Mouse (Mus musculus) brain, embryonic 14.5 days (tissue): ENCODE data around the gene Gm17324. TPM values are rescaled to one million over a fixed set of nuclear protein-coding genes. Genes with fewer than 3 reads are reported as not detected.
"Not testable (repeated sequence)": the region's sequence is repeated elsewhere in the genome, so short reads cannot be mapped to it uniquely, and the experiment has no call there.

Experiments used
- DNase-seq: peaks from one replicate; pipeline ENCODE4 v3.0.0-alpha.2; 2011; ENCODE audit warnings: low read depth
- CTCF ChIP-seq: fragments of 200-500 bp; IDR thresholded peaks from 2 replicates; pipeline ENCODE4 v1.5.1; 2012; ENCODE audit warnings: inconsistent platforms, mild to moderate bottlenecking, moderate library complexity, borderline replicate concordance; ENCODE audit not compliant: insufficient read depth, insufficient read length; ENCODE audit errors: extremely low read depth
- POLR2A ChIP-seq: fragments of 200-500 bp; IDR thresholded peaks from 2 replicates; pipeline ENCODE4 v1.6.1; 2012; ENCODE audit warnings: mild to moderate bottlenecking, inconsistent platforms, borderline replicate concordance; ENCODE audit not compliant: poor library complexity, insufficient read depth, insufficient read length, severe bottlenecking; ENCODE audit errors: extremely low read depth
- polyA plus RNA-seq: library from polyadenylated mRNA; depleted of rRNA; stranded (reverse); fragments of >200 nt; gene quantifications from 2 replicates; pipeline ENCODE4 v1.2.3, GENCODE M21; 2012; rRNA removed

Gene Gm17324
- 0.40 and 0.55 TPM in 2 replicates for polyA plus RNA-seq

DNA sequence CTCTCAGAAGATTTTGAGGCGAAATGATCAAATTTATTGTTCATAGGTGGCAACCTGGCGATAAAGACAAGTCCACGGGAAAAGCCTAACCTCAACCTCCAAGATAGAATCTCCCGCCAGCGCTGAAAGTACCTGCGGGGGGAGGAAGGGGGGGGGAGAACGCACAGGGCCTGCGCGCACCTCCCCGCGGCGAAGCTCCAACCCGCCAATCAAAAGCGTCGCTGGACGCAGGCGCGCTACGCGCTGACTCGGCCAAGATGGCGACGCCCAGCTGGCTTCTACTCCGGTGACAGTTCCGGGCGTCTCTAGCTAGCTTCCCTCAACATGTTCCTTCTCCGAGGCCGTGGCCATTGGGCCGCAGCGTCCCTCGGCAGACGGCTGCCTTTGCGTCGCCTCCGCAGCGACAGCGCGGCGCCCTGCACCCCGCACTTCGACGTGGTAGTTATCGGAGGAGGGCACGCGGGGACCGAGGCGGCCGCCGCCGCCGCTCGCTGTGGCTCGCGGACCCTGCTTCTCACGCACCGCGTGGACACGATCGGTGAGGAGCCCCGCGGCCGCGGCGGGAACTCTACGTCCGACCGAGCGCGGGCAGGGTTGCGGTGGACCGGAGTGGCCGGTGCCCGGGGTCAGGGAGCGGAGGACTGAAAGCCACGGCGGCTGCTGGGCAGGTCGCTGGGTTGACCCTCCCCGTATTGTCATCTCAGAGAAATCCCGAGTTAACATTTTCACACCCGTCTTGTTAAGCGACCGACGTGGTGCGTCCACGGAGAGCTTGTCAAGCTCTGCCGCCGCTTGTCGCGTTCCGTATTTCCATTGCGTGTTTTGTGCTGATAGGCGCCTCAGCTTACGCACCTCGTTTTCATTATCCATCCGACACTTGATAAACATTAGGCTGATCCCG, at the start of gene Gm17324, which contains the start of gene Mto1:
TSS of gene Gm17324 (minus strand) at position 814 of the 901 bp plus-strand sequence.
TSS of gene Mto1 (plus strand) at position 236 of the 901 bp plus-strand sequence.
- TF ChIP-seq POLR2A (peak; percentile 69; the same call in 1 of the 2 replicates), CTCF (no peak)
- peak; percentile 97 for DNase-seq

DNA sequence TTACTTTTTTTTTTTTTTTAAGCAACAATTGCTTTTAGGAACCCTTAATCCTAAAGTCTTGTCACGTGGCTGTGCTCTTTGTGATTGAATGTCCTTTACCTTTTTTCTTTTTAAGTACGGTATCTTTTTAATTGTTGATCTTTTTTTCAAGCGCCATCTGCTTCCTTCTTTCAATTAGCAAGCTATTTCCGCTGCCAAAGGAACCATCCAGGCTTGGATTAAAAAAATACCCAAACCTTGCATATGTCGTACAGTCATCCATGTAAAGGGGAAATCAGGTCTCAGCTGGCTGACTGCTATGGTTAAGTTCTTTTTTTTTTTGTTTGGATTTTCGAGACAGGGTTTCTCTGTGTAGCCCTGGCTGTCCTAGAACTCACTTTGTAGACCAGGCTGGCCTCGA, 44.6 kb upstream of the Gm17324 start:
- TF ChIP-seq CTCF (no peak), POLR2A (no peak)
- DNase-seq: peak; percentile 69

DNA sequence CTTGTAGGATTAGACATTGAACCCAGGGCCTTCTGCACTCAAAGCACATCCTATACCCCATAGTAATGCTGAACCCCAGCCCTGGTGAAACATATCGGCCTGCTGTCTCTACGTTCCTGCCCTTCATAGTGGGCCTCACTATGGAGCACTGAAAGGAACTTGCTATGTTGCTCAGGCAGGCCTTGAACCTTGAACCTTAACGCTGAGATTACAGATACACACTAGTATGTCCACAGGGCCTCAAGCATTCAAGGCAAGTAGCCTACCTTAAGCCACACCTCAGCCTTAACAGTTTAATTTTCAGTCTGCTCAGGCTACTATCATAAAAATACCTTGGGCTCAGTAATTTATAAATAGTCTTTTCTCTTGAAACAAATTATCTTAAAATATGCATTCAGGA, 43.7 kb upstream of the Gm17324 start:
- TF ChIP-seq POLR2A: no peak
- TF ChIP-seq CTCF: no peak
- DNase-seq: no peak

DNA sequence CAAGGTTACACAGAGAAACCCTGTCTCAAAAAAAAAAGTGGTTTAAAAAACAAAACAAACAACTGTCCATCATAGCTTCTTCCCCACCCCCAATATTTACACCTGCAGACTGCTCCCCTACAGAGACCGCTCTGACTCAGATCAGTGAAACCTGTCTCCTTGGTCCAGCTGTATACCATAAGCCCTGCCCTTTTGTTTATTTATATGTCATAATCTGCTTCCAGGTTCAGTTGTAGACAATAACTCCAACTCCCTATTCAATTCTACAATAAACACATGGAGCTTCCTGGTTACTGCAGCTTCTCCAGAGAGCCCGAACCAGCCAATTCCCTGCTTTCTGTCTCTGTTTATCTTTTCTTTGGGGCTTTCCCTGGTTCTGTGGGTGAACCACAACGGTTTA, 42.6 kb upstream of the Gm17324 start:
- TF ChIP-seq CTCF: no peak
- TF ChIP-seq POLR2A: no peak
- no peak for DNase-seq

DNA sequence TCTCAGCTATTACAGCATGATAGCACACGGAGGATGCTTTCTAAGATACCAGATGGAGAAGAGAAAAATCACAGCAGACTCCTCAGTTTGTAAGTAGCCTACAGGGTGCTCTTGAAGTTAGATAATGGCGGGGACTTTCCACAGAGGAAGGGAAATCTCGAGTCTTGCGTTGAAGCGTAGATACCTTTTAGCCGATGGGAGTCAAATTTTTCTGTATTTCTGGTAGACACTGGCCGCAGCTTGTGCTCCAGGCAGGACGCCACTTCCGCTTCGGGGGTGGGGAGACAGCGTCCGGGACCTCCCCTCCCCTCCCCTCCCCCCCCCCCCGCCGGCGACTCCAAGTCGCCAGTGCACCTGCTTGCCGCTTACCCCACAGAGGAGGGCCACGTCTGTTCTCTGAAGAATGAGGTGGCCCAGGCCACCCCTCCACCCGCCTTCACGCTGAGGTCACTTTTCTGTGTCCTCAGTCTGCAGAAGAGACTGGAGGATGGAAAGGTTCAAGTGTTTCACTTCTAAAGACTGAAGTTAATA, 40.4 kb upstream of the Gm17324 start, which contains the start of gene Eef1a1:
TSS of gene Eef1a1 (minus strand) at position 262 of the 531 bp plus-strand sequence.
- TF ChIP-seq CTCF (no peak), POLR2A (no peak)
- DNase-seq: peak; percentile 60

DNA sequence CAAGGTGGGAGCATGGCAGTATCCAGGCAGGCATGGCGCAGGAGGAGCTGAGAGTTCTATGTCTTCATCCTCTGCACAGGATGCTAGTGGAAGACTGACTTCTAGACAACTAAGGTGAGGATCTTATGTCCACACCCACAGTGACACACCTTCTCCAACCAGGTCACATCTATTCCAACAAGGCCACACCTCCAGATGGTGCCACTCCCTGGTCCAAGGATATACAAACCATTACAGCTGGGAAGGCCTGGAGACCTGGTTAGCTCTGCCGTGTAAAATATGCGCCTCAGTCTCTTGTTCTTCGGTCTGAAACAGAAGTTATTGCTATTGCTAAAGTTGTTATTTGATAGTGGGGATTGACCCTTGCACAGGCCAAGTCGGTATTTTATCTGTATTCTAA, 39.4 kb upstream of the Gm17324 start:
- DNase-seq: not testable (repeated sequence)

DNA sequence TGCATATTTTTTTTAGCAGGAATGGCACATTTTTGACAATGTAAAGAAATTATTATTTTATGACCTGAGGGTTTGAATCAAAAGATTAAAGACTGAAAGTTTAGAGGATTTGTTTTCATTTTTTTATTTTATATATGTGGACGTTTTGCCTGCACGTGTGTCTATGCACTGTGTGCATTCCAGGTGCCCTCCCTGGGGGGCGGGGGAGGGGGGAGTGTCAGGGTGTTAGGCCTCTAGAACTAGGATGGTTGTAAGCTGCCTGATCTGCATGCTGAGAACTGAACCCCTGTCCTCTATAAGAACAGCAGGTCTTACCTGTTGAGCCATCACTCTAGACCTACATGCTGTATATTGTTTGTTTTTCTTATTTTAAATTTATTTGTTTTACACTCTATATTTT, 36.1 kb upstream of the Gm17324 start:
- no peak for TF ChIP-seq CTCF
- TF ChIP-seq POLR2A: no peak
- no peak for DNase-seq

DNA sequence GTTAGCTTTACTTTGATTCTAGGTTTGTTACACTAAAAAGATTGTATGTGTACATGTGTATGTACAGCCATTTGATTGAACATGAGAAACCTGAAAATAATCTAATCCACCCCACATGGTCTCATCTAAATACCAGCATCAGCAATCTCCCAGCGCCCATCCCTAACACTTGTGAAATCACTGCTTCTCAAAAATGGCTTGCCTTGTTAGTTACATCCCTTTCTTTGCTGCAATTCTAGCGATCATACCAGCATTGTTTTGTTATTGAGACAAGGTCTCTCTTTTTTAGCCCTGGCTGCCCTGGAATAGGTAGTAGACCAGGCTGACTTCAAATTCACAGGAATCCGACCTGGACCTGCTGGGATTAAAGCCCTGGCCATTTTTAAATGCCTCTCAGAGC, 33.8 kb upstream of the Gm17324 start:
- TF ChIP-seq POLR2A (no peak), CTCF (no peak)
- DNase-seq: no peak

DNA sequence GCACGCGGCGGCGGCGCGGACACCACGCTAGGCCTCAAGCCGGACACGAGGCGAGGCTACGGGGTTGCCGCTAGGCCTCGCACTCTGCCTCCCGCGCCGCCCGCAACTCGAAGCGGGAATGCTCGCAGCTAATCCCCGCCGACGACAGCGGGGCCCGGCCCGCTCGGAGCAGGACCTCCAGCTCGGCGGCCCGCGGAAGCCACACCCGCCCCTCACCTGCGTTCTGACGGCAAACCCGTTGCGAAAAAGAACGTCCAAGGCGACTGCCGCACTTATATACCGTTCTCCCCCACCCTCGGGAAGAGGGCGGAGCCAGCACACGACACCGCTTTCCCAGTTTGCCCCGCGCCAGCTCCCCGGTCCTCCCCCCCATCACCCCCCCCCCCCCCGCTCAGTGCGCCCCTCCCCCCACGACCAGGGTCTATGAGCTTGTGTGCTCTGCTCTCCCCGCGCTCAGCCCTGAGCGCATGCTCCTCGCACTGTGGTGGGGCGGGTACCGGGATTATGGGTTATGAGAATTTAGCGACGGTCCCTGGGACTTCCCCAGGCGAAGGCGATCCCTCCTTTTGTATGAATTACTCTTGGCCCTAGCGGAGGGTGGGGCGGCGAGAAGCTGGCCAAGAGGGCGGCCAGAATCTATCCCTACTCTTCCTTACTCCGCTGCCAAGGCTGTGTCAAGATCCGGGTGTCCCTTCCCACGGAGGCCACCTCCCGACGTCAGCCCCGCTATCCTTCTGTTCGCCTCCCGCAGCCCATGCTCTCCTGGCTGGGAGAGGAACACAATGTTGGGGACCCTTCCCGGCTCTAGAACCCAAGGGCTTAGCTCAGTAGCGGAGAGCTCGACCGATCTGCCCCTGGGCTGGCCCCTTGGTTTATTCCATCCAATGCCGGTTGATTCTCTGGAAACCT, 33.1 kb upstream of the Gm17324 start:
- TF ChIP-seq CTCF (no peak), POLR2A (peak; percentile 99)
- peak; percentile 100 for DNase-seq

DNA sequence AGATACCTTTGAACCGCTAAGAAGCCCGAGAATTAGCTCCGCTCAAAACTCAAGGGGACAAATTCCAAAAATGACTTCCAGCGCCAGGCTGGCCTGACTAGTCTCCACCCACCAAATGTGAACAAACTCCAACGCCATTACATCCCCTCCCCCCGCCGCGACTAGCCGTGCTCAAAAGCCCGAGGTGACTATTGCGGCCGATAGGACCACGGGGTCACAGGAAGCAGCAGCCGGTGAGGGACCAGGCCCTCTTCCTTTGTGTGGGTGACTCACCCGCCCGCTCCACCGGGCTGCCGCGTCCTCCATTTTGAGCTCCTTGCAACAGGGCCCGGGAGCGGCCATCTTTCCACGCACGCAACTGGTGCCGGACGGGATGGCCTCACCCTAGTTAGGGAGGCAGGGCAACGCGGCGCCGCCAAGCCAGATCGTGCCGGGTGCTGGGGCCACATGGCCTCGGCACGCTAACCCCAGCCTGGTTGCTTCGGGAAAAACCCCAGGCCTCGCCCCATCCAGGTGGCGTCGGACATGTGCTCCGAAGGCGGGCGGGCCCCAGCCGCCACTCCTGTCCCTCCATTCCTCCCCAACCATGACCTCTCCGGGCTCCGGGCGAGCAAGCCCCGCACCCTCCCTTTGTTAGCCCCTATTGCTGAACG, 32.2 kb upstream of the Gm17324 start:
- TF ChIP-seq CTCF (0 out of 2 replicates have a peak, but pooled peaks have one; percentile 1), POLR2A (0 out of 2 replicates have a peak, but pooled peaks have one; percentile 14)

DNA sequence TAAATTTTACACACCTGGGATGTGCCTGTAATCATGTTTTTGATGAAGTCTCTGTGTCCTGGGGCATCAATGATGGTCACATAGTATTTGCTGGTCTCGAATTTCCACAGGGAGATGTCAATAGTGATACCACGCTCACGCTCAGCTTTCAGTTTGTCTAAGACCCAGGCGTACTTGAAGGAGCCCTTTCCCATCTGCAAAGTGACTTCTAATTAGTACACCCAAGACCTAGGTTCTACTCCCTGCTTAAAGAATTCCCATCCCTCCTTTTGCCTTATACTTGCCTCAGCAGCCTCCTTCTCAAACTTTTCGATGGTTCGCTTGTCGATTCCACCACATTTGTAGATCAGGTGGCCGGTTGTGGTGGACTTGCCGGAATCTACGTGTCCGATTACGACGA, 31.6 kb upstream of the Gm17324 start:
- peak; percentile 25 for DNase-seq

More for the DNA sequence above, 32.2 kb upstream of the Gm17324 start:
- peak; percentile 80 for DNase-seq

DNA sequence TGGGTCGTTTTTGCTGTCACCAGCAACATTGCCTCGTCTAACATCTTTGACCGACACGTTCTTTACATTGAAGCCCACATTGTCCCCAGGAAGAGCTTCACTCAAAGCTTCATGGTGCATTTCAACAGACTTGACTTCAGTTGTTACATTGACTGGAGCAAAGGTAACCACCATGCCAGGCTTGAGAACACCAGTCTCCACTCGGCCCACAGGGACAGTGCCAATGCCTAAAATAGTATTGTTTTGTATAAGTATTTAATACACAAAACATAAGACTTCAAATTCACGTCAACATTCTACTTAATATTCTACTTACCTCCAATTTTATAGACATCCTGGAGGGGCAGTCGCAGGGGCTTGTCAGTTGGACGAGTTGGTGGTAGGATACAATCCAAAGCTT, 30.7 kb upstream of the Gm17324 start:
- not testable (repeated sequence) for DNase-seq

DNA sequence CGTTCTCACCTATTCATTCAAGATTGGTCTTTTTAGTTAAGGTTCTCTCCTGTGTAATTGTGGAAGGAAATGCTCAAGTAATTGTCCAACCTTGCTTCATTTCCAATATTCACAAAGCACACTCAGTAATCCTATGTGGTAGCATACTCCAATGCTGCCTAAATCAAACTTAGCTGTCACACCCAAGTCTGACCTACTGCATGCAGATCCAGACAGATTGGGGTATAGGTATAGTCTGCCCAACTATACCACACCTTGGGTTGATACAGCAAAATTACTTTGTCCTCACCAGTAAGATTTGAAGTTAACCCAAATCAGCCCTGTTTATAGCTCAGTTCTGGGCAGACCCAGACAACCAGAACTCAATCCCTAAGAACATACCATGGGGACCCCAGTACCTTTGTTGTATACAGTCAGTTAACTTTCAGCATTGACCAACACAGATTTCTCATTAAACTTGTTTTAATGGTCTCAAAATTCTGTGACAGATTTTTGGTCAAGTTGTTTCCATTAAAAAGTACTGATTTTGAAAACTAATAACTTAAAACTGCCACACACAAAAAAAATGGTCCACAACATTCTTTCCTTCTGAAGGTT, 29.5 kb upstream of the Gm17324 start:
- not testable (repeated sequence) for DNase-seq
